Mouse (Mus musculus): ENCODE data around the gene Socs2. TPM values are rescaled to one million over a fixed set of nuclear protein-coding genes. Genes with fewer than 3 reads are reported as not detected.

The Socs2 gene
- 30.1 and 43.4 TPM in 2 replicates for polyA plus RNA-seq (2015; fragmentation: Nextera tagmentation; extraction: Ambion mirVana)

DNA sequence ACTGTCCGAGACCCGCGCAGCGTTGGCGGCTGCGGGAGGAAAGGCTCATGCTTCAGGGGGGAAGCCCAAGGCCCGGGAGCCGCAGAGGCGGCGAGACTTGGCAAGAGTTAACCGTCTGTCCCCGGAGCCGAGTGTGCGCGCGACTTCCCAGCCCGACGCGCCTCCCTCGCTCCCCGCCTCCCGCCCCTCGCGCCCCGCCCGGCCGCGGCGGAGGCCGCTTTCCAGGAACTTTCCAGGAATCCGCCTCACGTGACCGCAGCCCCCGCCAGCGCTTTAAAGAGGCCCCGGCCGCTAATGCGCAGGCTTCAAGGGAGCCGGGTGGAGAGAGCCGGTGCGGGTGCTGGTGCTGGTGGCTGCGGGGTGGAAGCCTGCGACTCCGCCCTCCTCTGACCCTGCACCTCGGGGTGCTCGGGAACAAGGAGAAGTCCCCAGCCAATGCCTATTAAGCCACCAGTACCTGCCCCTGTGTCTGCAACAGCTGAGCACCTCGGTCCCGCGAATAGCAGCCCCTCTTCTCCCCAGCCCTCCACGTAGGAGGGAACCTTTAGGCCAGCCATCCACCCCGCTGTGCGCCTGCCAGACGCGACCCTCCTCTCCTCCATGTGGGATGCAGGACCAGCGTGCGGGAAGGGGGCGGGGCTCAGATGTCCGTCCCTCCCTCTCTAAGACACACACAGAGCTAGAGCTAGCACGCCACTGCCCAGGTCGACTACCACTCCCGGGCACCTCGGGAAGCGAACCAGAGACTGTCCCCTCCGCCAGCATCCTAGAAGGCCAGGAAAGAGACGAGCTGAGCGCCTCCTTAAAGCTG lies at the start of gene Socs2:
TSS of gene Socs2 (minus strand) at position 496 of the 811 bp plus-strand sequence.

Other genes with a start within 250 kb of the Socs2 start
- 5.1 and 7.2 TPM in 2 replicates for gene Cradd, start 93.0 kb downstream of the Socs2 start, polyA plus RNA-seq (2015; fragmentation: Nextera tagmentation; extraction: Ambion mirVana)
- gene Mrpl42, start 84.8 kb upstream of the Socs2 start, polyA plus RNA-seq (2015; fragmentation: Nextera tagmentation; extraction: Ambion mirVana): 174 and 191 TPM in 2 replicates
- 153 and 162 TPM in 2 replicates for gene Ube2n, start 98.0 kb upstream of the Socs2 start, polyA plus RNA-seq (2015; fragmentation: Nextera tagmentation; extraction: Ambion mirVana)
- 83.8 and 96.6 TPM in 2 replicates for gene Nudt4, start 147.0 kb upstream of the Socs2 start, polyA plus RNA-seq (2015; fragmentation: Nextera tagmentation; extraction: Ambion mirVana)